In the genomic region with DNA sequence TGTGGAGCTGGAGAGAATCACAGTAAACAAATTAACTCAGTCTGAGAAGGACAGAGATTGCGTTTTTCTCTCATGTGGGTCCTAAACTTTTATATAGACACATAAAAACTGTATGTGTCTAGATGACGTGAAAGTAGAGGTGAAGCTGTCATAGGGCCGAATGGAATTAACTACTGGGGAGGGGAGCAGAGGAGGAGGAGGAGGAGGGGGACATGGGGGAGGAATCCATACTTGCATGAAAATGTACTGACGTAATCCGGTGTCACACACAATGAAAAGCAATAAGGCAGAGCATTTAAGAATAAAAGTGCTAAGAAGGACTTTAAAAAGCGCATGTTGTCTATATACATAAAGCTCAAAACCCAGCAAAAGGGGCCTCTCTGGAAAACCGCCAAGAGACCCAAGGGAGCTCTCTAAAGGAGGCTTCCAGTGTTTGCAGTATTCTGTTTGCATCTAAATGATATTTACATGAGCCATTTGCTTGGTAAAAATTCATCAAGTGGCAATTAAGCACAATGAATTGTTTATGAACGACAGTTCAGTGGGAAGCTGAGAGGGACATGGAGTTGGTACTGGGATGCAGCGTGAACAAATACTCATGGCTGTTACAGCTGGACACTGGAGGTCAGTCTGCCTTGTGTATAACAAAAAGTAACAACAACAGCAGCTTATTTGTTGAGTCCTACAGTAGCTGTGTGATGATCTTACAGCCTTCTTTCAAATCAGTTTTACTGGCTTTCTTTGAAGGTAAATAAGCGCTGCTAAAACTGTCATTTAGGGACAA, we compare ENCODE assay signal across 35 mouse cellular contexts. TPM values are rescaled to one million over a fixed set of nuclear protein-coding genes. Genes with fewer than 3 reads are reported as not detected.
A peak's percentile ranks its signal among the peaks of the same experiment; 100 is the strongest.
DNase-seq lines count a peak whose midpoint lies in the region; ATAC-seq and TF ChIP-seq lines count a peak whose summit lies in the region.
"Had no signal": no experiment of that assay in that cellular context is flagged by ENCODE, and none has a peak within 500 bp of the region (broad histone marks: within the 10 kb centered on the region; RNA-seq: fewer than 3 reads in every experiment).

No protein-coding gene starts in this region.

- H3K27ac ChIP-seq in forebrain, embryonic 14.5 days (ENCODE audit: low read depth, low read length) = no peak overlapping the region
- no peak overlapping the region for H3K27ac ChIP-seq in forebrain, embryonic 16.5 days (ENCODE audit: low read length)
- H3K27ac ChIP-seq in layer of hippocampus, adult 2 months = peak overlapping the region; percentile 49; the same call in 1 of the 2 replicates
- no peak overlapping the region; the same call in 1 of the 2 replicates for H3K27ac ChIP-seq in midbrain, postnatal 0 days (ENCODE audit: low read depth, low read length)
- H3K27ac ChIP-seq in midbrain, embryonic 10.5 days (replicated peaks) = no peak overlapping the region
- H3K27ac ChIP-seq in neural tube, embryonic 14.5 days (ENCODE audit: low read depth, low read length) = peak overlapping the region; percentile 39; the same call in 1 of the 2 replicates
- H3K27ac ChIP-seq: embryonic facial prominence, embryonic 15.5 days; forebrain, embryonic 15.5 days; gastrocnemius, adult 2 months; heart, adult 2 months; kidney, embryonic 15.5 days; limb, embryonic 15.5 days; liver, embryonic 14.5 days; neural tube, embryonic 12.5 days; stomach, postnatal 0 days had no signal

- TF ChIP-seq CTCF in layer of hippocampus, adult 2 months (conservative IDR thresholded peaks at IDR 0.05) = no peak
- no peak for TF ChIP-seq CTCF in midbrain, postnatal 0 days (IDR thresholded peaks at IDR 0.05)

- no peak overlapping the region for H3K4me2 ChIP-seq in forebrain, embryonic 14.5 days (ENCODE audit: low read length)
- no peak overlapping the region for H3K4me2 ChIP-seq in forebrain, embryonic 16.5 days (ENCODE audit: low read length)
- no peak overlapping the region for H3K4me2 ChIP-seq in midbrain, postnatal 0 days (ENCODE audit: low read depth, low read length, poor library complexity, severe bottlenecking)
- peak overlapping the region; percentile 24; the same call in 1 of the 2 replicates for H3K4me2 ChIP-seq in neural tube, embryonic 14.5 days (ENCODE audit: low read depth, low read length)
- H3K4me2 ChIP-seq: embryonic facial prominence, embryonic 15.5 days; forebrain, embryonic 15.5 days; heart, embryonic 12.5 days; kidney, embryonic 15.5 days; limb, embryonic 15.5 days; midbrain, embryonic 11.5 days; neural tube, embryonic 12.5 days had no signal

- no peak overlapping the region for H3K4me3 ChIP-seq in forebrain, embryonic 14.5 days (ENCODE audit: low read depth, low read length)
- H3K4me3 ChIP-seq in forebrain, embryonic 16.5 days (replicated peaks; ENCODE audit: low read length) = no peak overlapping the region
- no peak overlapping the region for H3K4me3 ChIP-seq in layer of hippocampus, adult 2 months
- H3K4me3 ChIP-seq in midbrain, postnatal 0 days (ENCODE audit: low read depth, low read length) = no peak overlapping the region
- H3K4me3 ChIP-seq in midbrain, embryonic 10.5 days = no peak overlapping the region
- no peak overlapping the region for H3K4me3 ChIP-seq in neural tube, embryonic 14.5 days (ENCODE audit: low read depth, low read length)
- H3K4me3 ChIP-seq: embryonic facial prominence, embryonic 15.5 days; forebrain, embryonic 15.5 days; gastrocnemius, adult 2 months; heart, adult 2 months; heart, embryonic 12.5 days; kidney, embryonic 15.5 days; limb, embryonic 15.5 days; neural tube, embryonic 12.5 days had no signal

- ATAC-seq in forebrain, embryonic 14.5 days = 0 out of 2 replicates have a peak, but pooled peaks have one; percentile 20
- no peak for ATAC-seq in forebrain, embryonic 16.5 days
- no peak for ATAC-seq in midbrain, postnatal 0 days (ENCODE audit: low FRiP score)
- peak; percentile 58 for ATAC-seq in neural tube, embryonic 14.5 days (ENCODE audit: low read depth)
- ATAC-seq: forebrain, embryonic 15.5 days had no signal

- 48% methylated on average over 10 of the region's 10 CpGs for WGBS in forebrain, embryonic 14.5 days
- WGBS in forebrain, embryonic 16.5 days = 34% methylated on average over 10 of the region's 10 CpGs
- 50% methylated on average over 10 of the region's 10 CpGs for WGBS in midbrain, postnatal 0 days
- WGBS in midbrain, embryonic 10.5 days = 85% methylated on average over 10 of the region's 10 CpGs
- WGBS in neural tube, embryonic 14.5 days = 41% methylated on average over 10 of the region's 10 CpGs

- peak; percentile 45 for DNase-seq in forebrain, embryonic 14.5 days (ENCODE audit: low spot score)
- DNase-seq in layer of hippocampus, adult 2 months (ENCODE audit: low spot score in 2 of 2) = no peak
- DNase-seq in layer of hippocampus, adult 9-11 months = no peak
- peak; percentile 31 for DNase-seq in midbrain, postnatal 0 days (ENCODE audit: low spot score)
- no peak for DNase-seq in midbrain, embryonic 10.5 days (ENCODE audit: low spot score)
- DNase-seq in cerebellum, postnatal 14 days = no peak
- DNase-seq: adrenal gland, postnatal 14 days; cerebellum, adult 11-12 months; cerebellum, adult 9-11 months; gastrocnemius, adult 2 months; gastrocnemius, postnatal 36 days; heart, adult 2 months; kidney, adult 18-20 months; kidney, postnatal 25 days; lung, adult 2 months; lung, postnatal 14 days; right cerebral cortex, postnatal 4 days; thymus, adult 18-20 months; thymus, postnatal 25 days had no signal

- no peak overlapping the region for H3K9ac ChIP-seq in forebrain, embryonic 14.5 days (ENCODE audit: low read length)
- no peak overlapping the region for H3K9ac ChIP-seq in forebrain, embryonic 16.5 days (replicated peaks; ENCODE audit: low read depth, low read length)
- no peak overlapping the region for H3K9ac ChIP-seq in midbrain, postnatal 0 days (replicated peaks; ENCODE audit: low read length, poor library complexity, severe bottlenecking)
- no peak overlapping the region for H3K9ac ChIP-seq in neural tube, embryonic 14.5 days (replicated peaks; ENCODE audit: low read depth, low read length)
- H3K9ac ChIP-seq: embryonic facial prominence, embryonic 15.5 days; forebrain, embryonic 15.5 days; heart, embryonic 12.5 days; kidney, embryonic 15.5 days; limb, embryonic 15.5 days; liver, embryonic 14.5 days; neural tube, embryonic 12.5 days had no signal

- no peaks in the 10 kb centered on the region for H3K27me3 ChIP-seq in forebrain, embryonic 14.5 days (replicated peaks; ENCODE audit: control insufficient read depth, insufficient read depth, low read length)
- no peaks in the 10 kb centered on the region for H3K27me3 ChIP-seq in forebrain, embryonic 16.5 days (replicated peaks; ENCODE audit: control insufficient read depth, insufficient read depth, low read length)
- no peaks in the 10 kb centered on the region for H3K27me3 ChIP-seq in midbrain, postnatal 0 days (ENCODE audit: insufficient read depth, low read length)
- H3K27me3 ChIP-seq in midbrain, embryonic 10.5 days (ENCODE audit: low read depth, poor library complexity, severe bottlenecking) = no peaks in the 10 kb centered on the region
- H3K27me3 ChIP-seq in neural tube, embryonic 14.5 days (ENCODE audit: control insufficient read depth, insufficient read depth, low read length) = no peaks in the 10 kb centered on the region
- H3K27me3 ChIP-seq: embryonic facial prominence, embryonic 15.5 days; forebrain, embryonic 15.5 days; heart, embryonic 12.5 days; kidney, embryonic 15.5 days; limb, embryonic 15.5 days; neural tube, embryonic 12.5 days had no signal

- peaks cover 6% of the 10 kb centered on the region; the same call in 1 of the 2 replicates for H3K4me1 ChIP-seq in forebrain, embryonic 14.5 days (ENCODE audit: control insufficient read depth, insufficient read depth, low read length)
- H3K4me1 ChIP-seq in forebrain, embryonic 16.5 days (replicated peaks; ENCODE audit: control insufficient read depth, insufficient read depth, low read length) = peaks cover 7% of the 10 kb centered on the region; the same call in 1 of the 2 replicates
- H3K4me1 ChIP-seq in midbrain, postnatal 0 days (ENCODE audit: insufficient read depth, low read length) = no peaks in the 10 kb centered on the region; the same call in 1 of the 2 replicates
- no peaks in the 10 kb centered on the region for H3K4me1 ChIP-seq in midbrain, embryonic 10.5 days
- H3K4me1 ChIP-seq in neural tube, embryonic 14.5 days (ENCODE audit: control insufficient read depth, insufficient read depth, low read length) = peaks cover 4% of the 10 kb centered on the region; the same call in 1 of the 2 replicates
- H3K4me1 ChIP-seq: embryonic facial prominence, embryonic 15.5 days; kidney, embryonic 15.5 days; limb, embryonic 15.5 days had no signal

- no peaks in the 10 kb centered on the region for H3K36me3 ChIP-seq in forebrain, embryonic 14.5 days (ENCODE audit: control insufficient read depth, insufficient read depth, low read length)
- no peaks in the 10 kb centered on the region for H3K36me3 ChIP-seq in forebrain, embryonic 16.5 days (ENCODE audit: control insufficient read depth, insufficient read depth)
- H3K36me3 ChIP-seq in midbrain, postnatal 0 days (ENCODE audit: insufficient read depth, low read length) = no peaks in the 10 kb centered on the region
- H3K36me3 ChIP-seq in midbrain, embryonic 10.5 days = no peaks in the 10 kb centered on the region
- no peaks in the 10 kb centered on the region for H3K36me3 ChIP-seq in neural tube, embryonic 14.5 days (ENCODE audit: control insufficient read depth, insufficient read depth, low read length)
- H3K36me3 ChIP-seq: embryonic facial prominence, embryonic 15.5 days; forebrain, embryonic 15.5 days; heart, embryonic 12.5 days; kidney, embryonic 15.5 days; limb, embryonic 15.5 days; neural tube, embryonic 12.5 days had no signal

- no peaks in the 10 kb centered on the region for H3K9me3 ChIP-seq in forebrain, embryonic 14.5 days (replicated peaks; ENCODE audit: control insufficient read depth, low read length)
- H3K9me3 ChIP-seq in forebrain, embryonic 16.5 days (ENCODE audit: control insufficient read depth, low read length) = no peaks in the 10 kb centered on the region
- H3K9me3 ChIP-seq in midbrain, postnatal 0 days (ENCODE audit: low read length) = no peaks in the 10 kb centered on the region
- no peaks in the 10 kb centered on the region for H3K9me3 ChIP-seq in midbrain, embryonic 10.5 days (replicated peaks)
- H3K9me3 ChIP-seq in neural tube, embryonic 14.5 days (ENCODE audit: control insufficient read depth, low read length) = no peaks in the 10 kb centered on the region
- H3K9me3 ChIP-seq: embryonic facial prominence, embryonic 15.5 days; forebrain, embryonic 15.5 days; heart, embryonic 12.5 days; kidney, embryonic 15.5 days; limb, embryonic 15.5 days; neural tube, embryonic 12.5 days had no signal

RNA-seq across cellular contexts. Expression of gene Slc24a2, which starts 45.9 kb away (rescaled TPM):
- polyA plus RNA-seq in forebrain, embryonic 14.5 days (2014; fragmentation: Nextera tagmentation; extraction: Ambion mirVana) = 1.4 TPM in 2 replicates
- polyA plus RNA-seq in forebrain, embryonic 16.5 days (2015; fragmentation: Nextera tagmentation; extraction: Ambion mirVana) = 1.4 and 2.1 TPM in 2 replicates
- 100 to 1,000 TPM; 393 to 398 TPM for total RNA-seq in layer of hippocampus, adult 2 months (2021)
- 19.4 and 20.4 TPM in 2 replicates for total RNA-seq in midbrain, postnatal 0 days (2014; rRNA removed)
- polyA plus RNA-seq in midbrain, postnatal 0 days (2015; fragmentation: Nextera tagmentation; extraction: Ambion mirVana) = 2.9 and 3.3 TPM in 2 replicates
- polyA plus RNA-seq in midbrain, embryonic 10.5 days (2016; fragmentation: Nextera tagmentation; extraction: Ambion mirVana) = 0.92 and 1.1 TPM in 2 replicates
- polyA plus RNA-seq in neural tube, embryonic 14.5 days (2014; fragmentation: Nextera tagmentation; extraction: Ambion mirVana) = 3.8 and 8.2 TPM in 2 replicates
- total RNA-seq: common myeloid progenitor, adult 5-6 weeks; megakaryocyte progenitor cell, adult 5-6 weeks; MEL had no signal
- polyA plus RNA-seq: intestine, embryonic 14.5 days; spleen, adult 2 months had no signal

Comparison
In these comparisons a context has a peak if more than half of its experiments do, and no peak if none do; other contexts are left out.
1. ATAC-seq: peak in forebrain, embryonic 14.5 days (single experiment) and neural tube, embryonic 14.5 days (single experiment); none in forebrain, embryonic 16.5 days (single experiment) and midbrain, postnatal 0 days (single experiment).
2. DNase-seq: peak in forebrain, embryonic 14.5 days (single experiment) and midbrain, postnatal 0 days (single experiment); none in layer of hippocampus, adult 2 months (0 of 2), layer of hippocampus, adult 9-11 months (single experiment), midbrain, embryonic 10.5 days (single experiment) and cerebellum, postnatal 14 days (0 of 2).
3. H3K27ac ChIP-seq: peak in layer of hippocampus, adult 2 months (single experiment) and neural tube, embryonic 14.5 days (single experiment); none in forebrain, embryonic 14.5 days (single experiment), forebrain, embryonic 16.5 days (single experiment), midbrain, postnatal 0 days (single experiment) and midbrain, embryonic 10.5 days (single experiment).